Mouse (Mus musculus): ENCODE data around the gene Cenpm. TPM values are rescaled to one million over a fixed set of nuclear protein-coding genes. Genes with fewer than 3 reads are reported as not detected.
"Not testable (repeated sequence)": the region's sequence is repeated elsewhere in the genome, so short reads cannot be mapped to it uniquely, and the experiment has no call there.

Cenpm gene
- polyA plus RNA-seq, 1 experiment from 2014 or later, result 61.5 TPM

GRCm38 (mm10) chr15:82271201-82271600 is 26.7 kb upstream of the Cenpm start:
- peaks cover 57% of the 10 kb centered on the region for H3K27me3 ChIP-seq (replicated peaks)
- no peak for ATAC-seq (ENCODE audit: extremely low read depth, insufficient number of reproducible peaks, low FRiP score, low TSS enrichment)
- no peak overlapping the region for H3K27ac ChIP-seq (replicated peaks)

GRCm38 (mm10) chr15:82268783-82269182 is 24.2 kb upstream of the Cenpm start:
- Histone ChIP-seq H3K36me3 (no peaks in the 10 kb centered on the region), H3K27me3 (replicated peaks) (peaks cover 41% of the 10 kb centered on the region), H3K4me1 (peaks cover 19% of the 10 kb centered on the region), H3K4me2 (no peak overlapping the region), H3K4me3 (no peak overlapping the region), H3K9me3 (no peaks in the 10 kb centered on the region), H3K27ac (replicated peaks) (no peak overlapping the region), H3K9ac (no peak overlapping the region)
- 80% methylated on average over 9 of the region's 9 CpGs for WGBS
- no peak for ATAC-seq (ENCODE audit: extremely low read depth, insufficient number of reproducible peaks, low FRiP score, low TSS enrichment)

More at GRCm38 (mm10) chr15:82271201-82271600, 26.7 kb upstream of the Cenpm start:
- Histone ChIP-seq H3K4me3 (no peak overlapping the region), H3K4me1 (peaks cover 28% of the 10 kb centered on the region), H3K9ac (peak overlapping the region; percentile 52; the same call in 1 of the 2 replicates), H3K4me2 (no peak overlapping the region), H3K36me3 (no peaks in the 10 kb centered on the region), H3K9me3 (no peaks in the 10 kb centered on the region)
- 8% methylated on average over 5 of the region's 5 CpGs for WGBS

GRCm38 (mm10) chr15:82268185-82268584 is 23.6 kb upstream of the Cenpm start:
- Histone ChIP-seq H3K36me3 (no peaks in the 10 kb centered on the region), H3K27me3 (replicated peaks) (peaks cover 35% of the 10 kb centered on the region), H3K27ac (replicated peaks) (no peak overlapping the region), H3K9ac (no peak overlapping the region), H3K4me2 (no peak overlapping the region), H3K4me1 (peaks cover 19% of the 10 kb centered on the region), H3K4me3 (no peak overlapping the region), H3K9me3 (no peaks in the 10 kb centered on the region)
- 34% methylated on average over 3 of the region's 3 CpGs for WGBS
- ATAC-seq (ENCODE audit: extremely low read depth, insufficient number of reproducible peaks, low FRiP score, low TSS enrichment), result no peak

- Histone ChIP-seq H3K36me3 (no peaks in the 10 kb centered on the region), H3K27ac (replicated peaks) (no peak overlapping the region), H3K4me3 (no peak overlapping the region), H3K4me2 (no peak overlapping the region), H3K27me3 (replicated peaks) (peaks cover 19% of the 10 kb centered on the region), H3K4me1 (peaks cover 30% of the 10 kb centered on the region), H3K9ac (no peak overlapping the region), H3K9me3 (no peaks in the 10 kb centered on the region)
- 16% methylated on average over 6 of the region's 6 CpGs for WGBS
- ATAC-seq (ENCODE audit: extremely low read depth, insufficient number of reproducible peaks, low FRiP score, low TSS enrichment), result no peak
Observed at GRCm38 (mm10) chr15:82266356-82266755, 21.8 kb upstream of the Cenpm start.

- Histone ChIP-seq H3K36me3 (no peaks in the 10 kb centered on the region), H3K9ac (no peak overlapping the region), H3K9me3 (no peaks in the 10 kb centered on the region), H3K27me3 (replicated peaks) (peaks cover 38% of the 10 kb centered on the region), H3K4me1 (peaks cover 23% of the 10 kb centered on the region), H3K27ac (replicated peaks) (no peak overlapping the region), H3K4me3 (no peak overlapping the region), H3K4me2 (no peak overlapping the region)
- no peak for ATAC-seq (ENCODE audit: extremely low read depth, insufficient number of reproducible peaks, low FRiP score, low TSS enrichment)
- WGBS, result 12% methylated on average over 16 of the region's 16 CpGs
Observed at GRCm38 (mm10) chr15:82259510-82259909, 15.0 kb upstream of the Cenpm start.

GRCm38 (mm10) chr15:82255944-82256383 is 11.4 kb upstream of the Cenpm start:
- no peak overlapping the region for H3K27ac ChIP-seq (replicated peaks)
- no peak overlapping the region for H3K4me3 ChIP-seq
- no peak for ATAC-seq (ENCODE audit: extremely low read depth, insufficient number of reproducible peaks, low FRiP score, low TSS enrichment)
- H3K9ac ChIP-seq, result 0 out of 2 replicates have a peak overlapping the region, but pooled peaks have one; percentile 30
- H3K36me3 ChIP-seq, result no peaks in the 10 kb centered on the region
- no peaks in the 10 kb centered on the region for H3K9me3 ChIP-seq
- WGBS, result 25% methylated on average over 10 of the region's 10 CpGs
- peak overlapping the region; percentile 27 for H3K4me2 ChIP-seq
- H3K27me3 ChIP-seq (replicated peaks), result peaks cover 34% of the 10 kb centered on the region
- peaks cover 9% of the 10 kb centered on the region for H3K4me1 ChIP-seq

- no peak overlapping the region for H3K27ac ChIP-seq (replicated peaks)
- H3K36me3 ChIP-seq, result no peaks in the 10 kb centered on the region
- no peak overlapping the region for H3K4me2 ChIP-seq
- no peak overlapping the region for H3K4me3 ChIP-seq
- peaks cover 28% of the 10 kb centered on the region for H3K27me3 ChIP-seq (replicated peaks)
- peaks cover 9% of the 10 kb centered on the region for H3K4me1 ChIP-seq
- H3K9ac ChIP-seq, result no peak overlapping the region
- WGBS, result 47% methylated on average over 4 of the region's 4 CpGs
- ATAC-seq (ENCODE audit: extremely low read depth, insufficient number of reproducible peaks, low FRiP score, low TSS enrichment), result no peak
- no peaks in the 10 kb centered on the region for H3K9me3 ChIP-seq
Observed at GRCm38 (mm10) chr15:82255248-82255647, 10.7 kb upstream of the Cenpm start.

- no peak for ATAC-seq (ENCODE audit: extremely low read depth, insufficient number of reproducible peaks, low FRiP score, low TSS enrichment)
- WGBS, result 74% methylated on average over 6 of the region's 6 CpGs
- H3K9ac ChIP-seq, result no peak within 1 kb of the TSS
Observed at GRCm38 (mm10) chr15:82252097-82252496, 7.5 kb upstream of the Cenpm start, which contains the start of gene 1500009C09Rik. Gene 1500009C09Rik, plus strand, starts transcription at chr15:82252397.

GRCm38 (mm10) chr15:82251579-82251978 is 7.0 kb upstream of the Cenpm start:
- ATAC-seq (ENCODE audit: extremely low read depth, insufficient number of reproducible peaks, low FRiP score, low TSS enrichment), result no peak
- no peak overlapping the region for H3K4me3 ChIP-seq

More at GRCm38 (mm10) chr15:82252097-82252496, 7.5 kb upstream of the Cenpm start, which contains the start of gene 1500009C09Rik:
- peaks cover 9% of the 10 kb centered on the region for H3K4me1 ChIP-seq
- H3K4me2 ChIP-seq, result no peak within 1 kb of the TSS
- H3K27ac ChIP-seq (replicated peaks), result no peak within 1 kb of the TSS
- no peaks in the 10 kb centered on the region for H3K9me3 ChIP-seq
- no peaks in the 10 kb centered on the region for H3K36me3 ChIP-seq
- peaks cover 18% of the 10 kb centered on the region for H3K27me3 ChIP-seq (replicated peaks)
- no peak within 1 kb of the TSS for H3K4me3 ChIP-seq

GRCm38 (mm10) chr15:82247131-82247776 is 2.7 kb upstream of the Cenpm start:
- Histone ChIP-seq H3K9ac (no peak overlapping the region), H3K36me3 (no peaks in the 10 kb centered on the region), H3K9me3 (no peaks in the 10 kb centered on the region), H3K27me3 (replicated peaks) (no peaks in the 10 kb centered on the region), H3K4me1 (peaks cover 13% of the 10 kb centered on the region), H3K27ac (replicated peaks) (no peak overlapping the region), H3K4me3 (no peak overlapping the region), H3K4me2 (no peak overlapping the region)
- 72% methylated on average over 3 of the region's 3 CpGs for WGBS
- no peak for ATAC-seq (ENCODE audit: extremely low read depth, insufficient number of reproducible peaks, low FRiP score, low TSS enrichment)

More at GRCm38 (mm10) chr15:82251579-82251978, 7.0 kb upstream of the Cenpm start:
- H3K36me3 ChIP-seq, result no peaks in the 10 kb centered on the region
- no peaks in the 10 kb centered on the region for H3K9me3 ChIP-seq
- H3K4me1 ChIP-seq, result peaks cover 9% of the 10 kb centered on the region
- H3K27ac ChIP-seq (replicated peaks), result no peak overlapping the region
- no peak overlapping the region for H3K4me2 ChIP-seq
- WGBS, result 89% methylated on average over 3 of the region's 3 CpGs
- peaks cover 13% of the 10 kb centered on the region; the same call in 1 of the 2 replicates for H3K27me3 ChIP-seq (replicated peaks)
- H3K9ac ChIP-seq, result no peak overlapping the region

GRCm38 (mm10) chr15:82244805-82245161 is 235 bp upstream of the Cenpm start:
- H3K36me3 ChIP-seq; ATAC-seq (ENCODE audit: extremely low read depth, insufficient number of reproducible peaks, low FRiP score, low TSS enrichment); H3K9me3 ChIP-seq; H3K27me3 ChIP-seq (replicated peaks): not testable (repeated sequence)
- peak overlapping the region; percentile 61 for H3K4me3 ChIP-seq
- peak overlapping the region; percentile 62; the same call in 1 of the 2 replicates for H3K27ac ChIP-seq (replicated peaks)
- peaks cover 13% of the 10 kb centered on the region for H3K4me1 ChIP-seq
- H3K4me2 ChIP-seq, result peak overlapping the region; percentile 92
- WGBS, result 22% methylated on average over 9 of the region's 9 CpGs
- peak overlapping the region; percentile 82 for H3K9ac ChIP-seq

- H3K9ac ChIP-seq, result peak overlapping the region; percentile 82
- 4% methylated on average over 12 of the region's 12 CpGs for WGBS
- H3K27ac ChIP-seq (replicated peaks), result peak overlapping the region; percentile 30; the same call in 1 of the 2 replicates
Observed at GRCm38 (mm10) chr15:82243742-82244114, 820 bp downstream of the Cenpm start.

More at GRCm38 (mm10) chr15:82243742-82244114, 820 bp downstream of the Cenpm start:
- no peak for ATAC-seq (ENCODE audit: extremely low read depth, insufficient number of reproducible peaks, low FRiP score, low TSS enrichment)
- peak overlapping the region; percentile 92 for H3K4me2 ChIP-seq
- H3K4me3 ChIP-seq, result peak overlapping the region; percentile 61
- peaks cover 13% of the 10 kb centered on the region for H3K4me1 ChIP-seq
- peaks cover 10% of the 10 kb centered on the region for H3K36me3 ChIP-seq
- H3K27me3 ChIP-seq (replicated peaks), result no peaks in the 10 kb centered on the region
- H3K9me3 ChIP-seq, result no peaks in the 10 kb centered on the region

Data from heart, embryonic 13.5 days (tissue).